Mouse (Mus musculus): ENCODE data around the gene Zgrf1. TPM values are rescaled to one million over a fixed set of nuclear protein-coding genes. Genes with fewer than 3 reads are reported as not detected.

The Zgrf1 gene
- polyA plus RNA-seq, 1 experiment from 2014 or later, result 9.9 TPM

GRCm38 (mm10) chr3:127630190-127630589, 76.9 kb downstream of the Zgrf1 start:
- H3K4me1 ChIP-seq (replicated peaks), result peaks cover 48% of the 10 kb centered on the region

GRCm38 (mm10) chr3:127630735-127631372, 77.6 kb downstream of the Zgrf1 start:
- Histone ChIP-seq H3K27ac (ENCODE audit: poor library complexity, severe bottlenecking) (no peak overlapping the region), H3K4me3 (no peak overlapping the region), H3K27me3 (replicated peaks) (peaks cover 89% of the 10 kb centered on the region), H3K4me2 (no peak overlapping the region), H3K9ac (no peak overlapping the region), H3K4me1 (replicated peaks) (peaks cover 45% of the 10 kb centered on the region), H3K9me3 (replicated peaks) (no peaks in the 10 kb centered on the region), H3K36me3 (no peaks in the 10 kb centered on the region)
- no peak for ATAC-seq (ENCODE audit: insufficient number of reproducible peaks, low FRiP score)
- WGBS, result 7% methylated on average over 17 of the region's 17 CpGs

More at GRCm38 (mm10) chr3:127630190-127630589, 76.9 kb downstream of the Zgrf1 start:
- no peak overlapping the region for H3K4me3 ChIP-seq
- no peak overlapping the region for H3K9ac ChIP-seq
- no peak for ATAC-seq (ENCODE audit: insufficient number of reproducible peaks, low FRiP score)
- no peak overlapping the region for H3K4me2 ChIP-seq
- no peak overlapping the region for H3K27ac ChIP-seq (ENCODE audit: poor library complexity, severe bottlenecking)
- H3K36me3 ChIP-seq, result no peaks in the 10 kb centered on the region
- H3K9me3 ChIP-seq (replicated peaks), result no peaks in the 10 kb centered on the region
- 16% methylated on average over 1 of the region's 1 CpGs for WGBS
- H3K27me3 ChIP-seq (replicated peaks), result peaks cover 88% of the 10 kb centered on the region

- H3K4me2 ChIP-seq, result no peak overlapping the region
- H3K9ac ChIP-seq, result no peak overlapping the region
- ATAC-seq (ENCODE audit: insufficient number of reproducible peaks, low FRiP score), result no peak
- WGBS, result 0% methylated on average over 10 of the region's 10 CpGs
- H3K9me3 ChIP-seq (replicated peaks), result no peaks in the 10 kb centered on the region
- peaks cover 43% of the 10 kb centered on the region for H3K4me1 ChIP-seq (replicated peaks)
- no peak overlapping the region for H3K4me3 ChIP-seq
- H3K27me3 ChIP-seq (replicated peaks), result peaks cover 87% of the 10 kb centered on the region
- H3K36me3 ChIP-seq, result no peaks in the 10 kb centered on the region
- H3K27ac ChIP-seq (ENCODE audit: poor library complexity, severe bottlenecking), result no peak overlapping the region
These were observed 78.3 kb downstream of the Zgrf1 start for GRCm38 (mm10) chr3:127631582-127631981.

- Histone ChIP-seq H3K9ac (peak overlapping the region; percentile 40; the same call in 1 of the 2 replicates), H3K4me1 (replicated peaks) (peaks cover 42% of the 10 kb centered on the region), H3K27ac (ENCODE audit: poor library complexity, severe bottlenecking) (no peak overlapping the region), H3K27me3 (replicated peaks) (peaks cover 88% of the 10 kb centered on the region), H3K9me3 (replicated peaks) (no peaks in the 10 kb centered on the region), H3K36me3 (no peaks in the 10 kb centered on the region), H3K4me3 (peak overlapping the region; percentile 48), H3K4me2 (peak overlapping the region; percentile 84)
- WGBS, result 2% methylated on average over 28 of the region's 32 CpGs
- ATAC-seq (ENCODE audit: insufficient number of reproducible peaks, low FRiP score), result peak; percentile 47; the same call in 1 of the 2 replicates
These were observed 79.2 kb downstream of the Zgrf1 start for GRCm38 (mm10) chr3:127632531-127632930.

- H3K4me1 ChIP-seq (replicated peaks), result peaks cover 35% of the 10 kb centered on the region
- peaks cover 88% of the 10 kb centered on the region for H3K27me3 ChIP-seq (replicated peaks)
- H3K36me3 ChIP-seq, result no peaks in the 10 kb centered on the region
- 0 out of 2 replicates have a peak, but pooled peaks have one; percentile 10 for ATAC-seq (ENCODE audit: insufficient number of reproducible peaks, low FRiP score)
- H3K27ac ChIP-seq (ENCODE audit: poor library complexity, severe bottlenecking), result no peak within 1 kb of the TSS
- under 1% methylated on average over 91 of the region's 92 CpGs for WGBS
- no peaks in the 10 kb centered on the region for H3K9me3 ChIP-seq (replicated peaks)
- H3K4me2 ChIP-seq, result peak within 1 kb of the TSS; percentile 84
- peak within 1 kb of the TSS; percentile 40; the same call in 1 of the 2 replicates for H3K9ac ChIP-seq
- H3K4me3 ChIP-seq, result peak within 1 kb of the TSS; percentile 48
These were observed 80.1 kb downstream of the Zgrf1 start, which contains the start of gene Neurog2 for GRCm38 (mm10) chr3:127633080-127634032. Gene Neurog2 (plus strand): TSS chr3:127633135.

- Histone ChIP-seq H3K4me3 (peak overlapping the region; percentile 48), H3K27me3 (replicated peaks) (peaks cover 90% of the 10 kb centered on the region), H3K27ac (ENCODE audit: poor library complexity, severe bottlenecking) (no peak overlapping the region), H3K9ac (0 out of 2 replicates have a peak overlapping the region, but pooled peaks have one; percentile 15), H3K9me3 (replicated peaks) (no peaks in the 10 kb centered on the region), H3K4me2 (peak overlapping the region; percentile 84), H3K4me1 (replicated peaks) (peaks cover 29% of the 10 kb centered on the region), H3K36me3 (no peaks in the 10 kb centered on the region)
- 1% methylated on average over 58 of the region's 58 CpGs for WGBS
- peak; percentile 75 for ATAC-seq (ENCODE audit: insufficient number of reproducible peaks, low FRiP score)
These were observed 81.1 kb downstream of the Zgrf1 start for GRCm38 (mm10) chr3:127634101-127634983.

- peaks cover 31% of the 10 kb centered on the region for H3K4me1 ChIP-seq (replicated peaks)
- H3K27ac ChIP-seq (ENCODE audit: poor library complexity, severe bottlenecking), result no peak overlapping the region
- no peak overlapping the region for H3K4me3 ChIP-seq
- WGBS, result 9% methylated on average over 3 of the region's 3 CpGs
- no peak overlapping the region for H3K4me2 ChIP-seq
- no peak overlapping the region for H3K9ac ChIP-seq
- peaks cover 90% of the 10 kb centered on the region for H3K27me3 ChIP-seq (replicated peaks)
- no peak for ATAC-seq (ENCODE audit: insufficient number of reproducible peaks, low FRiP score)
- H3K36me3 ChIP-seq, result no peaks in the 10 kb centered on the region
- H3K9me3 ChIP-seq (replicated peaks), result no peaks in the 10 kb centered on the region
These were observed 81.7 kb downstream of the Zgrf1 start for GRCm38 (mm10) chr3:127634984-127635349.

- 2% methylated on average over 36 of the region's 36 CpGs for WGBS
- ATAC-seq (ENCODE audit: insufficient number of reproducible peaks, low FRiP score), result peak; percentile 22; the same call in 1 of the 2 replicates
These were observed 86.8 kb downstream of the Zgrf1 start for GRCm38 (mm10) chr3:127639875-127640761.

GRCm38 (mm10) chr3:127640762-127641700, 87.7 kb downstream of the Zgrf1 start:
- Histone ChIP-seq H3K9me3 (replicated peaks) (no peaks in the 10 kb centered on the region), H3K4me1 (replicated peaks) (peaks cover 10% of the 10 kb centered on the region), H3K4me3 (peak overlapping the region; percentile 22), H3K36me3 (no peaks in the 10 kb centered on the region), H3K27me3 (replicated peaks) (peaks cover 94% of the 10 kb centered on the region), H3K4me2 (peak overlapping the region; percentile 57), H3K27ac (ENCODE audit: poor library complexity, severe bottlenecking) (no peak overlapping the region), H3K9ac (no peak overlapping the region)
- WGBS, result 3% methylated on average over 37 of the region's 37 CpGs
- ATAC-seq (ENCODE audit: insufficient number of reproducible peaks, low FRiP score), result no peak

More at GRCm38 (mm10) chr3:127639875-127640761, 86.8 kb downstream of the Zgrf1 start:
- no peak overlapping the region for H3K9ac ChIP-seq
- H3K4me2 ChIP-seq, result peak overlapping the region; percentile 57
- no peaks in the 10 kb centered on the region for H3K9me3 ChIP-seq (replicated peaks)
- peaks cover 10% of the 10 kb centered on the region for H3K4me1 ChIP-seq (replicated peaks)
- peaks cover 89% of the 10 kb centered on the region for H3K27me3 ChIP-seq (replicated peaks)
- no peaks in the 10 kb centered on the region for H3K36me3 ChIP-seq
- H3K4me3 ChIP-seq, result peak overlapping the region; percentile 22
- H3K27ac ChIP-seq (ENCODE audit: poor library complexity, severe bottlenecking), result no peak overlapping the region
